Mouse (Mus musculus) granulocyte monocyte progenitor cell, adult 5-6 weeks (primary cell): Measurements from ENCODE around the gene Tns1. TPM values are rescaled to one million over a fixed set of nuclear protein-coding genes. Genes with fewer than 3 reads are reported as not detected.
A peak's percentile ranks its signal among the peaks of the same experiment; 100 is the strongest.

Experiments used
- ATAC-seq: replicated peaks from 2 replicates; pipeline ENCODE4 v1.8.0; 2016; ENCODE audit warnings: mild to moderate bottlenecking, moderate TSS enrichment, inconsistent platforms; ENCODE audit not compliant: poor library complexity, severe bottlenecking
- total RNA-seq, 2 experiments: library from RNA; stranded (forward) in 1 of 2; stranded (reverse) in 1 of 2; fragments of 200-712, 200-1000 nt in 1 of 2; fragments of >200 nt in 1 of 2; fragmentation: Nextera tagmentation in 1 of 2; gene quantifications; 2 replicates each; pipeline ENCODE4 v1.2.3; 2014 to 2017

The Tns1 gene
- total RNA-seq, 2 experiments from 2014 or later: 3.0 to 29.0 TPM

- no peak for ATAC-seq
Measured at GRCm38 (mm10) chr1:73928385-73928784, 195.9 kb downstream of the Tns1 start.

- no peak for ATAC-seq
Measured at GRCm38 (mm10) chr1:73927819-73928218, 196.4 kb downstream of the Tns1 start.

- no peak for ATAC-seq
Measured at GRCm38 (mm10) chr1:73926279-73926678, 198.0 kb downstream of the Tns1 start.

- ATAC-seq: no peak
Measured at GRCm38 (mm10) chr1:73924871-73925610, 199.2 kb downstream of the Tns1 start.

- ATAC-seq: no peak
Measured at GRCm38 (mm10) chr1:73924210-73924609, 200.0 kb downstream of the Tns1 start.

GRCm38 (mm10) chr1:73923185-73923584 is 201.1 kb downstream of the Tns1 start:
- ATAC-seq: peak; percentile 25; the same call in 1 of the 2 replicates

GRCm38 (mm10) chr1:73920701-73921100 is 203.5 kb downstream of the Tns1 start:
- no peak for ATAC-seq

GRCm38 (mm10) chr1:73919909-73920308 is 204.3 kb downstream of the Tns1 start:
- ATAC-seq: no peak

- no peak for ATAC-seq
Measured at GRCm38 (mm10) chr1:73918001-73918400, 206.2 kb downstream of the Tns1 start.

- ATAC-seq: no peak
Measured at GRCm38 (mm10) chr1:73916298-73916697, 208.0 kb downstream of the Tns1 start.

- peak; percentile 43 for ATAC-seq
Measured at GRCm38 (mm10) chr1:73915218-73916070, 208.8 kb downstream of the Tns1 start.

GRCm38 (mm10) chr1:73914076-73914475 is 210.2 kb downstream of the Tns1 start:
- ATAC-seq: peak; percentile 45; the same call in 1 of the 2 replicates

GRCm38 (mm10) chr1:73913071-73914005 is 210.9 kb downstream of the Tns1 start:
- ATAC-seq: no peak

GRCm38 (mm10) chr1:73912466-73912865 is 211.8 kb downstream of the Tns1 start:
- ATAC-seq: no peak

GRCm38 (mm10) chr1:73911981-73912380 is 212.3 kb downstream of the Tns1 start:
- ATAC-seq: no peak

GRCm38 (mm10) chr1:73910701-73911100 is 213.5 kb downstream of the Tns1 start:
- 0 out of 2 replicates have a peak, but pooled peaks have one; percentile 10 for ATAC-seq

GRCm38 (mm10) chr1:73910111-73910510 is 214.1 kb downstream of the Tns1 start:
- ATAC-seq: no peak

- ATAC-seq: no peak
Measured at GRCm38 (mm10) chr1:73909191-73909983, 214.9 kb downstream of the Tns1 start.
